Mouse (Mus musculus): ENCODE results near the gene Ppp2r5c. TPM values are rescaled to one million over a fixed set of nuclear protein-coding genes. Genes with fewer than 3 reads are reported as not detected.

Ppp2r5c gene
- total and polyA plus RNA-seq, 3 experiments, result 72.0 to 100.0 (median 93.9) TPM

GRCm38 (mm10) chr12:110537751-110538150 lies 90.8 kb downstream of the Ppp2r5c start:
- H3K4me1 ChIP-seq (ENCODE audit: control insufficient read depth in 1 of 2, insufficient read depth in 2 of 2, low read length in 2 of 2), result no peaks in the 10 kb centered on the region
- peaks cover 1% of the 10 kb centered on the region; the same call in 1 of the 2 replicates for H3K79me2 ChIP-seq (ENCODE audit: control insufficient read depth, insufficient read depth, low read length, poor library complexity)
- H3K9me3 ChIP-seq (replicated peaks; ENCODE audit: insufficient read depth, low read length), result no peaks in the 10 kb centered on the region
- H3K27ac ChIP-seq (ENCODE audit: control insufficient read depth, low read depth, low read length), result no peak overlapping the region
- H3K27me3 ChIP-seq (ENCODE audit: control insufficient read depth in 1 of 2, insufficient read depth in 2 of 2, low read length in 2 of 2), result no peaks in the 10 kb centered on the region
- no peak for DNase-seq (ENCODE audit: low read depth, low spot score)
- H3K9ac ChIP-seq (ENCODE audit: control insufficient read depth, low read depth, low read length, poor library complexity, severe bottlenecking), result no peak overlapping the region
- H3K36me3 ChIP-seq (ENCODE audit: control insufficient read depth in 1 of 2, insufficient read depth in 2 of 2, low read length in 2 of 2), result no peaks in the 10 kb centered on the region; a peak in 2 of 4 replicates
- no peak overlapping the region for H3K4me3 ChIP-seq (ENCODE audit: control insufficient read depth in 1 of 2, insufficient read depth in 1 of 2, low read depth in 2 of 2, low read length in 2 of 2)
- no peak for TF ChIP-seq UBTF (IDR thresholded peaks at IDR 0.05; ENCODE audit: borderline replicate concordance, insufficient read depth, low read depth, low read length)
- TF ChIP-seq MEF2A (IDR thresholded peaks at IDR 0.05; ENCODE audit: extremely low read depth, insufficient replicate concordance, low read depth, low read length, poor library complexity, severe bottlenecking), result no peak
- no peak for TF ChIP-seq USF2 (IDR thresholded peaks at IDR 0.05; ENCODE audit: borderline replicate concordance in 1 of 2, insufficient read depth in 1 of 2, low read depth in 1 of 2, low read length in 2 of 2)
- TF ChIP-seq RCOR1 (IDR thresholded peaks at IDR 0.05; ENCODE audit: low read depth, low read length), result no peak
- TF ChIP-seq MXI1 (IDR thresholded peaks at IDR 0.05; ENCODE audit: low read depth, low read length), result no peak
- no peak for TF ChIP-seq NELFE (IDR thresholded peaks at IDR 0.05; ENCODE audit: low read depth, low read length)
- TF ChIP-seq POLR2AphosphoS5 (IDR thresholded peaks at IDR 0.05; ENCODE audit: borderline replicate concordance, low read depth, low read length), result no peak
- TF ChIP-seq MYB (IDR thresholded peaks at IDR 0.05; ENCODE audit: low read depth, low read length), result no peak
- TF ChIP-seq TCF12 (IDR thresholded peaks at IDR 0.05; ENCODE audit: low read depth, low read length), result no peak
- TF ChIP-seq MYC (IDR thresholded peaks at IDR 0.05; ENCODE audit: low read depth, low read length), result no peak
- TF ChIP-seq KAT2A (conservative IDR thresholded peaks at IDR 0.05; ENCODE audit: low read depth, low read length), result no peak
- TF ChIP-seq CHD2 (IDR thresholded peaks at IDR 0.05; ENCODE audit: low read length), result no peak
- TF ChIP-seq TBP (IDR thresholded peaks at IDR 0.05; ENCODE audit: low read depth, low read length), result no peak
- no peak for TF ChIP-seq ZC3H11A (IDR thresholded peaks at IDR 0.05; ENCODE audit: low read depth, low read length)
- TF ChIP-seq ETS1 (IDR thresholded peaks at IDR 0.05; ENCODE audit: low read depth, low read length), result no peak
- no peak for TF ChIP-seq MAX (IDR thresholded peaks at IDR 0.05; ENCODE audit: low read length)
- TF ChIP-seq RAD21 (IDR thresholded peaks at IDR 0.05; ENCODE audit: low read depth, low read length), result no peak
- TF ChIP-seq SIN3A (IDR thresholded peaks at IDR 0.05; ENCODE audit: low read length), result no peak
- TF ChIP-seq MAZ (IDR thresholded peaks at IDR 0.05; ENCODE audit: low read depth, low read length), result no peak

GRCm38 (mm10) chr12:110539346-110539745 lies 92.4 kb downstream of the Ppp2r5c start:
- H3K9me3 ChIP-seq (replicated peaks; ENCODE audit: insufficient read depth, low read length), result no peaks in the 10 kb centered on the region
- peaks cover 1% of the 10 kb centered on the region; the same call in 1 of the 2 replicates for H3K79me2 ChIP-seq (ENCODE audit: control insufficient read depth, insufficient read depth, low read length, poor library complexity)
- no peak overlapping the region for H3K9ac ChIP-seq (ENCODE audit: control insufficient read depth, low read depth, low read length, poor library complexity, severe bottlenecking)
- no peak for TF ChIP-seq ELF1 (IDR thresholded peaks at IDR 0.05; ENCODE audit: low read depth, low read length)
- no peak for TF ChIP-seq UBTF (IDR thresholded peaks at IDR 0.05; ENCODE audit: borderline replicate concordance, insufficient read depth, low read depth, low read length)
- TF ChIP-seq SMC3 (IDR thresholded peaks at IDR 0.05; ENCODE audit: low read depth, low read length), result no peak
- no peak for TF ChIP-seq EP300 (IDR thresholded peaks at IDR 0.05; ENCODE audit: low read depth in 1 of 2, low read length in 2 of 2)
- no peak for TF ChIP-seq JUND (IDR thresholded peaks at IDR 0.05; ENCODE audit: low read depth, low read length)
- no peak for TF ChIP-seq NELFE (IDR thresholded peaks at IDR 0.05; ENCODE audit: low read depth, low read length)
- TF ChIP-seq CHD1 (IDR thresholded peaks at IDR 0.05; ENCODE audit: low read depth, low read length), result no peak
- TF ChIP-seq TAL1 (IDR thresholded peaks at IDR 0.05; ENCODE audit: low read length), result no peak
- no peak for TF ChIP-seq GABPA (IDR thresholded peaks at IDR 0.05; ENCODE audit: low read depth, low read length)
- TF ChIP-seq MAZ (IDR thresholded peaks at IDR 0.05; ENCODE audit: low read depth, low read length), result no peak
- TF ChIP-seq TCF12 (IDR thresholded peaks at IDR 0.05; ENCODE audit: low read depth, low read length), result no peak
- no peak for TF ChIP-seq CHD2 (IDR thresholded peaks at IDR 0.05; ENCODE audit: low read length)
- no peak for TF ChIP-seq ZNF384 (IDR thresholded peaks at IDR 0.05; ENCODE audit: low read depth, low read length)
- no peak for TF ChIP-seq NRF1 (IDR thresholded peaks at IDR 0.05; ENCODE audit: insufficient read depth, low read depth, low read length, poor library complexity, severe bottlenecking)
- TF ChIP-seq MYB (IDR thresholded peaks at IDR 0.05; ENCODE audit: low read depth, low read length), result no peak
- H3K27ac ChIP-seq (ENCODE audit: control insufficient read depth, low read depth, low read length), result no peak overlapping the region
- DNase-seq (ENCODE audit: low read depth, low spot score), result no peak
- H3K36me3 ChIP-seq (ENCODE audit: control insufficient read depth in 1 of 2, insufficient read depth in 2 of 2, low read length in 2 of 2), result no peaks in the 10 kb centered on the region; a peak in 2 of 4 replicates
- no peak overlapping the region for H3K4me3 ChIP-seq (ENCODE audit: control insufficient read depth in 1 of 2, insufficient read depth in 1 of 2, low read depth in 2 of 2, low read length in 2 of 2)
- no peaks in the 10 kb centered on the region; a peak in 1 of 4 replicates for H3K4me1 ChIP-seq (ENCODE audit: control insufficient read depth in 1 of 2, insufficient read depth in 2 of 2, low read length in 2 of 2)
- H3K27me3 ChIP-seq (ENCODE audit: control insufficient read depth in 1 of 2, insufficient read depth in 2 of 2, low read length in 2 of 2), result no peaks in the 10 kb centered on the region

Measured in MEL (cell line).